Mouse (Mus musculus): ENCODE results near the gene Senp6. TPM values are rescaled to one million over a fixed set of nuclear protein-coding genes. Genes with fewer than 3 reads are reported as not detected.

Senp6 gene
- polyA plus RNA-seq, 1 experiment from 2014 or later: 50.5 TPM

GRCm38 (mm10) chr9:80181692-80182091 is 115.0 kb downstream of the Senp6 start:
- 98% methylated on average over 1 of the region's 1 CpGs for WGBS
- Histone ChIP-seq H3K4me3 (no peak overlapping the region), H3K9me3 (replicated peaks) (no peaks in the 10 kb centered on the region), H3K27me3 (ENCODE audit: low read depth, poor library complexity, severe bottlenecking) (no peaks in the 10 kb centered on the region), H3K27ac (no peak overlapping the region), H3K36me3 (no peaks in the 10 kb centered on the region), H3K4me1 (no peaks in the 10 kb centered on the region)
- DNase-seq (ENCODE audit: low spot score): no peak

GRCm38 (mm10) chr9:80184138-80184537 is 117.4 kb downstream of the Senp6 start:
- no peaks in the 10 kb centered on the region for H3K36me3 ChIP-seq
- DNase-seq (ENCODE audit: low spot score): no peak
- H3K9me3 ChIP-seq (replicated peaks): no peaks in the 10 kb centered on the region
- no peak overlapping the region for H3K27ac ChIP-seq
- WGBS: 89% methylated on average over 5 of the region's 5 CpGs
- H3K27me3 ChIP-seq (ENCODE audit: low read depth, poor library complexity, severe bottlenecking): no peaks in the 10 kb centered on the region
- H3K4me3 ChIP-seq: no peak overlapping the region
- no peaks in the 10 kb centered on the region for H3K4me1 ChIP-seq

- 71% methylated on average over 3 of the region's 3 CpGs for WGBS
Measured at GRCm38 (mm10) chr9:80185737-80186136, 119.0 kb downstream of the Senp6 start.

GRCm38 (mm10) chr9:80186693-80187092 is 120.0 kb downstream of the Senp6 start:
- Histone ChIP-seq H3K27ac (no peak overlapping the region), H3K4me3 (no peak overlapping the region), H3K9me3 (replicated peaks) (no peaks in the 10 kb centered on the region), H3K27me3 (ENCODE audit: low read depth, poor library complexity, severe bottlenecking) (no peaks in the 10 kb centered on the region), H3K4me1 (no peaks in the 10 kb centered on the region), H3K36me3 (no peaks in the 10 kb centered on the region)
- 87% methylated on average over 8 of the region's 8 CpGs for WGBS
- no peak for DNase-seq (ENCODE audit: low spot score)

More at GRCm38 (mm10) chr9:80185737-80186136, 119.0 kb downstream of the Senp6 start:
- no peaks in the 10 kb centered on the region for H3K9me3 ChIP-seq (replicated peaks)
- H3K4me3 ChIP-seq: no peak overlapping the region
- no peaks in the 10 kb centered on the region for H3K27me3 ChIP-seq (ENCODE audit: low read depth, poor library complexity, severe bottlenecking)
- no peak for DNase-seq (ENCODE audit: low spot score)
- no peaks in the 10 kb centered on the region for H3K36me3 ChIP-seq
- no peaks in the 10 kb centered on the region for H3K4me1 ChIP-seq
- H3K27ac ChIP-seq: no peak overlapping the region

GRCm38 (mm10) chr9:80188324-80188893 is 121.7 kb downstream of the Senp6 start:
- DNase-seq (ENCODE audit: low spot score): no peak
- 71% methylated on average over 5 of the region's 5 CpGs for WGBS
- no peaks in the 10 kb centered on the region for H3K4me1 ChIP-seq
- no peak overlapping the region for H3K27ac ChIP-seq
- H3K9me3 ChIP-seq (replicated peaks): no peaks in the 10 kb centered on the region
- H3K36me3 ChIP-seq: no peaks in the 10 kb centered on the region
- no peak overlapping the region for H3K4me3 ChIP-seq
- H3K27me3 ChIP-seq (ENCODE audit: low read depth, poor library complexity, severe bottlenecking): no peaks in the 10 kb centered on the region

- Histone ChIP-seq H3K4me3 (no peak overlapping the region), H3K27ac (no peak overlapping the region), H3K36me3 (no peaks in the 10 kb centered on the region), H3K27me3 (ENCODE audit: low read depth, poor library complexity, severe bottlenecking) (no peaks in the 10 kb centered on the region), H3K4me1 (0 out of 2 replicates have a peak, but pooled peaks cover 3% of the 10 kb centered on the region), H3K9me3 (replicated peaks) (no peaks in the 10 kb centered on the region)
- 81% methylated on average over 6 of the region's 6 CpGs for WGBS
- DNase-seq (ENCODE audit: low spot score): no peak
Measured at GRCm38 (mm10) chr9:80191240-80191639, 124.5 kb downstream of the Senp6 start.

GRCm38 (mm10) chr9:80192324-80192723 is 125.6 kb downstream of the Senp6 start:
- Histone ChIP-seq H3K4me1 (peaks cover 8% of the 10 kb centered on the region; the same call in 1 of the 2 replicates), H3K27ac (no peak overlapping the region), H3K36me3 (no peaks in the 10 kb centered on the region), H3K9me3 (replicated peaks) (no peaks in the 10 kb centered on the region), H3K4me3 (no peak overlapping the region), H3K27me3 (ENCODE audit: low read depth, poor library complexity, severe bottlenecking) (no peaks in the 10 kb centered on the region)
- no peak for DNase-seq (ENCODE audit: low spot score)
- 87% methylated on average over 10 of the region's 10 CpGs for WGBS

- no peak overlapping the region for H3K4me3 ChIP-seq
- no peak overlapping the region for H3K27ac ChIP-seq
- no peak for DNase-seq (ENCODE audit: low spot score)
- H3K27me3 ChIP-seq (ENCODE audit: low read depth, poor library complexity, severe bottlenecking): no peaks in the 10 kb centered on the region
- WGBS: 80% methylated on average over 6 of the region's 6 CpGs
- H3K9me3 ChIP-seq (replicated peaks): no peaks in the 10 kb centered on the region
- H3K36me3 ChIP-seq: no peaks in the 10 kb centered on the region
- H3K4me1 ChIP-seq: peaks cover 8% of the 10 kb centered on the region; the same call in 1 of the 2 replicates
Measured at GRCm38 (mm10) chr9:80194446-80194845, 127.7 kb downstream of the Senp6 start.

Other genes starting within 250 kb of the Senp6 start
- 0.75 and 0.88 TPM in 2 replicates for gene Filip1, start 54.1 kb upstream of the Senp6 start, polyA plus RNA-seq (2016; fragmentation: Nextera tagmentation; extraction: Ambion mirVana)
- gene Myo6, start 98.1 kb downstream of the Senp6 start, polyA plus RNA-seq (2016; fragmentation: Nextera tagmentation; extraction: Ambion mirVana): 3.3 and 5.9 TPM in 2 replicates

All from limb, embryonic 10.5 days (tissue).